Mouse (Mus musculus) heart, postnatal 10 days (tissue): ENCODE data around the gene Il4. TPM values are rescaled to one million over a fixed set of nuclear protein-coding genes. Genes with fewer than 3 reads are reported as not detected.

ENCODE experiments used
- DNase-seq, 2 experiments: peaks; one replicate each; pipeline ENCODE4 v3.0.0; 2021
- intact Hi-C: fragments of 180-260 bp; cut with DNase I; formaldehyde crosslinking; loops from one replicate; pipeline ENCODE4 v1.15.1; 2025
- total RNA-seq, 2 experiments: library from RNA; stranded (reverse); gene quantifications; 2 replicates each; pipeline ENCODE4 v1.2.3; 2021

The Il4 gene
- total RNA-seq = not detected

DNA sequence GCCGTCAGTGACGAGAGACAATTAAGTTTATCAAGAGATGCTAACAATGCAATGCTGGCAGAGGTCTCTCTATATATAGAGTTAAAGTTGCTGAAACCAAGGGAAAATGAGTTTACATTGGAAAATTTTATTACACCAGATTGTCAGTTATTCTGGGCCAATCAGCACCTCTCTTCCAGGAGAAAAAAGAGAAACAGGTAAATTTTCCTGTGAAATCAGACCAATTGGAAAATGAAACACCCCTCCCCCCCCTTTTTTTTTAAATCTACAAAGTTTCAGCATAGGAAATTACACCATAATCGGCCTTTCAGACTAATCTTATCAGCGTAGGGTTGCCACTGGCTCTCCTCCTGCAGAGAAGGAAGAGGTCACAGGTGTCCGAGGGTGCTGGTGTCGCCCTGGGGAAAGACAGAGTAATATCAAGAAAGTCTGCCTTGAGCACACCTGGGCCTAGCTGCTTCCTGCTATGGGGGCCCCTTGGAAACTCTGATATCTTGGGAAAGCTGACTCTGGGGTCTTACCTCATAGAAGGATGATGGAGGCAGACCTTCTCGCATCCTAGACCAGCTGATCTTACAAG lies at the start of gene Il4:
Il4 (minus strand) TSS at position 51 of the 580 bp plus-strand sequence.
- intact Hi-C loops = no loop called here
- no peak for DNase-seq

GRCm38 (mm10) chr11:53664091-53664490 lies 45.6 kb upstream of the Il4 start:
- intact Hi-C loops = no loop called here
- no peak for DNase-seq

GRCm38 (mm10) chr11:53662794-53663674 lies 44.6 kb upstream of the Il4 start:
- peak in 1 of 2 experiments; percentile 9 for DNase-seq
- intact Hi-C loops = no loop called here

DNA sequence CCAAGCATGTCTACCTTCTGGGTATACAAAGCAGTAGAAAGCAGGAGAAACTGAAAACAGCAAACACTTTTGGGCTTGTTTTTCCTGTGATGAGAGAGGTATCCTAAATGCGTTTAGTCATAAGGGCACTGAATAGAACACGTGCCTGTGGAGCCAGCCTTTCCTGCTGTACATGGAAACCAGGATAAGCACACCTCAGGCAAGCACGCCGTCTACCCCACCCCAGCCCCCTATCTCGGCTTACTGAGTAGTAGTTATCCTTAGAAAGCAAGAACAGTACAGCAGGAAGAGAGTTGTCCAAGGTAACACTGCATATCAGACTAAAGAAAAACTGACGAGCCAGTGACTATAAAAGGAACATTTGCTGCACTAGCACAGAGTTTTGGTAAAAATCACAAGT lies 39.4 kb upstream of the Il4 start:
- DNase-seq = no peak
- intact Hi-C loops = no loop called here

- no peak for DNase-seq
- intact Hi-C loops = no loop called here
Observed at GRCm38 (mm10) chr11:53657381-53657780, 38.9 kb upstream of the Il4 start.

DNA sequence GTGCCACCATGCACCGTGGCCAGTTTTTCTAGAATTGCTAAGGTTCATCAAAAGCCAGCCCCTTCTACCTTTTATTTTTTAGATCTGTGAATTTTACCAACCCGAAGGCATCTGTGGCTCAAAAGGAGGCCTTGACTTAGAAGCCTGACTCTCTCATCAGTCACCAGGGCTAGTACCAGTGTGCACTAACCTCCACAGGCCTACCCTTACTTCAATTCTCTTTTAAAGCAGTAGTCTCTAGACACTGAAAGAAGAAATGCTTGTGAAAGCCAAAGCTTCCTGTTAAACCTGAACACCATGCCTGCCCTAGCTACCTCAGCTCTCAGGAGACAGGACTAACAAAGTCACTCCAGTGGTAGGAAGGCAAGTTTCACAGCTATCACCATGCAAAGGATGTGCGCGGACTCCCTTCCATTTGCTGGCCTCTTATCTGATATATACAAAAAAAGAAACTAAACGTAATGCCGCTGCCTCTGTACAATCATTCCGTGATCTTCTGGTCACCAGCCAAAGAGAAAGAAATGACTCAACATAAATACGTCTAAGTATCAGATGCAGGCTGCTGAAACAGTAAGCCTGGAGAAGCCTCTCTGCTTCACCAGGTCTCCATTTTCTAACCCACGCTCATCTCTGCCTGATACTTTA lies 38.2 kb upstream of the Il4 start:
- intact Hi-C loops = no loop called here
- DNase-seq = no peak

DNA sequence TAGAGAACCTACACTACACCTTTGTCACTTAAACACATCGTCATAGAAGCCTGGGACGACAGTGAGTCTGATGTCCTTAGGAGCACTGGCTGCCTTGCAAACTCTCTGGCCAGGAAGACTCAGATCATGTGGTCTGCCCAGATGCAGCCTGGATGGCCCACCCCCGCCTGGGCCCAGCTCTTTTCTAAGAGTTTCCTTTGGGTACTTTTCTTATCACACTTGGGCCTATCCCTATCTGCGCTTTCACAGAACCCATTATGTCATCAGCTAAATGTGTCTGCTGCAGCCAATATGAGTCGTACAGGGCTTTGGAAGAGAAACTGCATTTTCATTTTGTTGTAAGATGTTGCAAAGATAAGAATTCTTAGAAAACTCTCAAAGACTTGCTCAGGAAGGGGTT lies 36.6 kb upstream of the Il4 start:
- intact Hi-C loops = no loop called here
- peak; percentile 49 to 62 for DNase-seq

DNA sequence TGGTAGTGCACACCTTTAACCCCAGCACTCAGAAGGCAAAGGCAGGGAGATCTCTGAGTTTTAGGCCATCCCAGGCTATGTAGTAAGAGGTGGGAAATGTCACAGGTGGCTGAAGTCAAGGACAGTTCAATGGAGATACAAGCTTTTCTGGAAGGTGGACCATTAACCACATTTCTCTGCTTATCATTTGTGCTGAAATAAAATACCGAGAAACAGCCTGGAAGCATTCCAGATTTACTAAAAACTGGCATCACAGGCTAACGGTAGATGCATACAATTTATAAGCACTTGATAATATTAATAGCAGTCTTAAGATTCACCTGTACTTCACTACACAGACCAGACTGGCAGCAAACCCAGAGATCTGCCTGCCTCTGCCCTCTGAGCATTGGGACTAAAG lies 34.0 kb upstream of the Il4 start:
- intact Hi-C loops = no loop called here

DNA sequence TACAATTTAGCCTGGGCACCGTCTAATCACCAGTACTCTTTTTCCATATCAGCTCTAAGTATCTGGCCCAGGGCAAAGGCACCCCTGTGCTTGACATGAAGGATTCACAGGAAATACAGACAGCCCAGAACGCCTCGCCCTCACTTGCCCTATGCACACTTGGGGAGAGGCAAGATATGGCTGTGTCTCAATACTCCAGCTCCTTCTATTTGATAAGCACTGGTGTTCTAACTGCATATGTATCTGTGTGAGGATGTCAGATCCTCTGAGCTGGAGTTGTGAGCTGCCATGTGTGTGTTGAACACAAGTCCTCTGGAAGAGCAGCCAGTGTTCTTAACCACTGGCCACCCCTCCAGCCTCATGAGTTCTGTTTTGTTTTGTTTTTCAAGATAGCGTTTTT lies 33.0 kb upstream of the Il4 start:
- intact Hi-C loops = no loop called here
- no peak for DNase-seq

More for the DNA sequence above, 34.0 kb upstream of the Il4 start:
- DNase-seq = no peak

- intact Hi-C loops = no loop called here
- DNase-seq = no peak
Observed at GRCm38 (mm10) chr11:53644017-53644416, 25.5 kb upstream of the Il4 start.

- intact Hi-C loops = no loop called here
- no peak for DNase-seq
Observed at GRCm38 (mm10) chr11:53642744-53643279, 24.3 kb upstream of the Il4 start.

- DNase-seq = no peak
- intact Hi-C loops = no loop called here
Observed at GRCm38 (mm10) chr11:53637803-53638260, 19.4 kb upstream of the Il4 start.

DNA sequence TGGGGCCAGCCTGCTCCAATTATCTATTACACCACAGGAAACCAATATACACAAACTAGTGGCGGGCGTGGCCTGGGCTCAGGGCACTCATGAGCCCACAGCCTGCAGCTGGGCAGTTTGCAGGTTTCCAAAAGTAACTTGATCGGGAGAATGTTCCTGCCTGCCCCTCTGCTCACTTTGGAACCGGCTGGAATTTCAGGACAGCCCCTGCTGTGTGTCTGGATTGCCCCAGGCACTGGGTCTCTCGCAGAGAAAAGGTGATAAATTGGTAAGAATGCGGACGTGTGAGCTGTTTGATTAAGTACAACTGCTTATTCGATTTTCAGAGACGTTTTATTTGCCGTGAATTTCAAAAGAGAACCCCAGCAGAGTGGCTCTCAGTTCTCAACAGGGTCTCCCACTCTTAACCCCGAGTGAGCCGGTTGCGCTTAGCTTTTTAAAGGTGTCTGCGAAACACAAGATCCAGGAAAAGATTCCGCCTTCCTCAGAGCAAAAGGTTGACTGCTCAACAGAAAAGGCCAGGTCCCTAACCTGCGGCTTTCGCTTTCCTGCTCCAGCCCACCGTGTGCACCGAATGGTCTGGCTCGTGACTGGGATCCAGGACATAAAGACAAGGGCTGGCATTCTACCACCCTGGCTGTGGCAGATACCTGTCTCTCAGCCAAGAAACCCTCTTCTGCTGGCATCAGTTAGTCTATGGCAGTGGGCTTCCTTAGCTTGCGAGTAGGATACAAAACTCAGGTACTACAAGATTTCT lies 18.8 kb upstream of the Il4 start:
- DNase-seq = no peak
- intact Hi-C loops = no loop called here

GRCm38 (mm10) chr11:53636183-53636646 lies 17.7 kb upstream of the Il4 start:
- DNase-seq = peak in 1 of 2 experiments; percentile 9
- intact Hi-C loops = no loop called here

- intact Hi-C loops = no loop called here
Observed at GRCm38 (mm10) chr11:53635590-53636182, 17.2 kb upstream of the Il4 start.

DNA sequence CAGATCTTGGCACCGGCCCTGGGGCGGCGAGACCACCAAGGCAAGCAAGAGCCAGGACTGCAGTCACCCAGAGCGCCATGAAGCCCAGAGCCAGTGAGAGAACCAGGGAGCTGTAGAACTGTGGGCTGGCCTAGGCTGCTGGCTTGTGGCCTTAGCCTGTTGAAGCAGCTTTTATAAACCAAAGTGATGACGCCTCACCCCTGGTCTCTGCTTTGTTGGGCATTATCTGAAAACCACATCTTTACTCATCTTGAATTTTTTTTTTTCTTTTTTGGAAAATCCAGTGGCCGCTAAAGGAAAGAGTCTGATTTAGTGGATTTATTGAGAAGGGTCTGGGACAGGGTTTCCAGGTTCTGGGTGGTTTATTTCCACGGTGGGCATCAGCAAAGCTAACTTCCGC lies 16.1 kb upstream of the Il4 start, which contains the start of gene Il13:
Il13 (minus strand) TSS at position 147 of the 400 bp plus-strand sequence.
- intact Hi-C loops = no loop called here
- no peak for DNase-seq

More at GRCm38 (mm10) chr11:53635590-53636182, 17.2 kb upstream of the Il4 start:
- no peak for DNase-seq

DNA sequence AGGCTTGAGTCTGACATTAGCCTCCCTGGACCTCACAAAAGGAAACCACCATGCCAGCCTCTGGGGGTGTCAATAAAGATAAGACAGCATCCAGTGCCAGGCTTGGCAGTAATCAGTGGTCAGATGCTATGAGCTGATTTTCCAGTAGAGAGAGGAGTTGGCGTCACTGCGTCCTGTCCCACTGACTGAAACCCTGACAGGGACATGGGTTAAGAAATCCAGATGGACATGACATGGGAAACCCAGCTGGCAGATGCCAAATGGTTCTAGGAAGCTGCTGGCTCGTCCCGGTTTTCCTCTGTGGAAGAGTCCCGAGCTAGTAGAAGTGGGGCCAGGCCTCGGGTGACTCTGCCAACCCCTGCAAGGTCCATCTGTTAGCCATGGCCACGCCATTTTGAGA lies 15.2 kb upstream of the Il4 start:
- intact Hi-C loops = no loop called here
- no peak for DNase-seq

- intact Hi-C loops = no loop called here
- peak in 1 of 2 experiments; percentile 20 for DNase-seq
Observed at GRCm38 (mm10) chr11:53632122-53632733, 13.8 kb upstream of the Il4 start.

GRCm38 (mm10) chr11:53627859-53628258 lies 9.4 kb upstream of the Il4 start:
- intact Hi-C loops = loop anchor here (1.0 to 5.0 kb wide), 2 partner anchors 41 to 158 kb away; partner anchors contain the start of gene Gm9837
- DNase-seq = peak; percentile 78 to 87
